Mouse (Mus musculus): ENCODE results near the gene Plxdc2.

- TF ChIP-seq CTCF (IDR thresholded peaks at IDR 0.05; ENCODE audit: control insufficient read depth, insufficient read depth, low read length) (no peak), POLR2A (IDR thresholded peaks at IDR 0.05; ENCODE audit: borderline replicate concordance, control insufficient read depth, low read depth, low read length) (no peak)
These were observed 41.9 kb downstream of the Plxdc2 start for GRCm38 (mm10) chr2:16398006-16398405.
